Mouse (Mus musculus) B cell, adult 67 days (primary cell): Measurements from ENCODE around the gene Hbb-bh2. TPM values are rescaled to one million over a fixed set of nuclear protein-coding genes. Genes with fewer than 3 reads are reported as not detected.

Source experiments
- total RNA-seq, 2 experiments: library from RNA; stranded (reverse); gene quantifications; 4 replicates each; pipeline ENCODE4 v1.2.4; 2023

Hbb-bh2 gene
- not detected for total RNA-seq

DNA sequence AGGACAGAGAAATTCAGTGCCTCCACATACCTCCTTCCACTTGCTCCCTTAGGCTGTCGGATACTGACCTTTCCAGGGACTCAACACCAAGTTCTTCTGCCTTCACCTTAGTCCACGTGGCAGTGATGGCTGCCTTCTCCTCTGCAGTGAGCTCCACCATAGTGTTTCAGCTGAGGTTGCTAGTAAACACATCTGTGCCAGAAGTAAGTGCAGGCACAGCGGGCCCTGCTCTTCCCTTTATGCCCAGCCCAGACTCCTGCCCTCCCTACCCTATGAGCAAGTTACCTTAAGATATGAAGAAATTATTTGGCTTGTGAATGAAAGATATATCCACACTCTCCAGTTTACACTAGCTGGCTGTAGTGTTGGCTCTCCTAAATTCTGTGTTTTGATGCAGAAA lies at the start of gene Hbb-bh2:
TSS of gene Hbb-bh2 (minus strand) at position 253 of the 400 bp plus-strand sequence.

DNA sequence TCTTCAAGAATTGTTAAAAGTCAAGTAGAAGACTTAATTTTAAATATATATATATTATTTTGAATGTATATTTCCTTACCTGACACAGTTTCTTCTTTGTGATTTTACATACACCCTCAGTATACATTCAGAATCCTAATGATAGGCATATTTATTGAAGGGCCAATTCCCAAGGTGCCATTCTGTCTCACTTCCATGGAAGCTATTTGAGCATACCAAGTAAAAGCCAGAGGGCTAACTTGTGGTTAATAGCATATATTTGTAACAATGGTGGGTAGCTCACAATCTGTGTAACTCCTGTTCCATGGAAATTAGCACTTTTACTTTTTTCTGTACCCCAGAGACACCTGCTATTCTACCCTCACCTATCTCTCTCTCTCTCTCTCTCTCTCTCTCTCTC lies 45.8 kb upstream of the Hbb-bh2 start, which contains the start of gene Olfr66:
TSS of gene Olfr66 (minus strand) at position 101 of the 400 bp plus-strand sequence.

DNA sequence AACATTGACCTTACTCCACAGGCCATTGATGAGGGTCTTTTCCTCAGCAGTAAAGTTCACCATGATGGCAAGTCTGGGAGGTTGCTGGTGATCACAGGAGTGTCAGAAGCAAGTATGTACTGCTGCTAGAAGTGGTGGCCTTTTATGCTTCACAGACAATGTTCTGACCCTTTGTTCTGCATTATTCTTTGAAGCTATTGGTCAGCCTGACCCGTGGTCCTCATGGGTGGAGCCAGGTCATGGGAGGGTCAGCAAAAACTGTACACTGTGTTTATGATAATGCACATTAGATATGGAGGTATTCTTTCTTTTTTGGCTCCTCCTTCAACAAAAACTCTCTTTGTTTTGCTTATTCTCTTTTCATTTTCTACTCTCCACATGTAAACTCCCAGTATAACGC lies 12.8 kb upstream of the Hbb-bh2 start, which contains the start of gene Hbb-y:
TSS of gene Hbb-y (minus strand) at position 127 of the 400 bp plus-strand sequence.

DNA sequence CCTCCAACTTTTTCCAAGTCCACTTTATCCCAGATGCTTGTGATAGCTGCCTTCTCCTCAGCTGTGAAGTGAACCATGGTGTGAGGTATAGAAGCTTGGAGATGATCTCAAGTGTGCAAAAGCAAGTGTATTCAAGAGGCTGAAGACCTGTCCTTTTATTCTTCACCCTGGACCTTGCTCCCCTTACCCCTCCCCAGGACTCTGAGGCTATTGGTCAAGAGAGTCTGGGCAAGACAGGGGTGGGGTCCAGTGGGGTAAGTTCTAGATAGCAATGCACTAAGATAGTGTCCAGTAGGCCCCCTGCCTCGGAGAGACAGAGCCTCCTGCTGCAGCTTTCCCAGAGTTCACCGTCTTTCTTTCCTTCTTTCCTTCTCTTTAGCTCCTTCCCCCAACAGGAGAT lies 2.7 kb upstream of the Hbb-bh2 start, which contains the start of gene Hbb-bh1:
TSS of gene Hbb-bh1 (minus strand) at position 131 of the 400 bp plus-strand sequence.

DNA sequence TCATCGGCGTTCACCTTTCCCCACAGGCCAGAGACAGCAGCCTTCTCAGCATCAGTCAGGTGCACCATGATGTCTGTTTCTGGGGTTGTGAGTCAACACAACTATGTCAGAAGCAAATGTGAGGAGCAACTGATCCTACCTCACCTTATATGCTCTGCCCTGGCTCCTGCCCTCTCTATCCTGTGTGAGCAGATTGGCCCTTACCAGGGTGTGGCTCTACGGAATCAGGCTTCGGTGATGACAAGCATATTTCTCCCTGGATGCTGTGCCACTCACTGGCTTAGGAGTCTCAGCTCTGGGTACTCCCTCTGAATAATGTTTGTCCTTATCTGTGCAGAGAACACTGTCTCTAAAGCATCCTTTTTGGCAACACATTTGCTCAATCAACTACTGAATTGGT lies 12.5 kb downstream of the Hbb-bh2 start, which contains the start of gene Hbb-bs:
TSS of gene Hbb-bs (minus strand) at position 289 of the 400 bp plus-strand sequence.

DNA sequence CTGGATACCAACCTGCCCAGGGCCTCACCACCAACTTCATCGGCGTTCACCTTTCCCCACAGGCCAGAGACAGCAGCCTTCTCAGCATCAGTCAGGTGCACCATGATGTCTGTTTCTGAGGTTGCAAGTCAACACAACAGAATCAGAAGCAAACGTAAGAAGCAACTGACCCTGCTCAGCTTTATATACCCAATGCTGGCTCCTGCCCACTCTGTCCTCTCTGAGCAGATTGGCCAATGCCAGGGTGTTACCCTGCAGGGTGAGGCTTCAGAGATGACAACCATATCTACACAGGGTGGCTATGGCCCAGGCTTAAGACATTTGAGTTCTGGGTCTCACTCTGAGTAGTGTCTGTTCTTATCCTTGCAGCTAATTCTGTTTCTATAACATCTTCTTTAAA lies 26.6 kb downstream of the Hbb-bh2 start, which contains the start of gene Hbb-bt:
TSS of gene Hbb-bt (minus strand) at position 231 of the 400 bp plus-strand sequence.

DNA sequence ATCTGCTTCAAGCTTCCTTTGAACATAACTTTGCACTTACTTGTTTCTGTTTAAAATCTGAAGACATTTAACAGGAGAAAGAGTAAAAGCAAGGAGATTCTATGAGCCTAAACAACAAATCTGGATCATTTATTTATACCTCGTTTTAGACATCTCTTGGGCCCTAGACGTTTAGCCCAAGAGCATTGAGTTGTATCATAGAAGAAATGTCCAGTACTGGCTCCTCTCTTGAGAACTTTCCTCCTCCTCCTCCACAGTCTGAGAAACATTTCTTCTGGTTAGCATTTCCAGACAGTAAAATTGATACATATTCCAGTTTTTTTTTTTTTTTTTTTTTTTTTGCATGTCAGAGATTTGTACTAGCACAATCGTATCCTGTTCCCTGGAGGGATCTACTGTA lies 48.6 kb downstream of the Hbb-bh2 start, which contains the start of gene Olfr67:
TSS of gene Olfr67 (minus strand) at position 101 of the 400 bp plus-strand sequence.

Other genes with a start within 250 kb of the Hbb-bh2 start
- not detected for gene Olfr619, start 239.9 kb downstream of the Hbb-bh2 start, total RNA-seq
- not detected for gene Olfr620, start 228.0 kb downstream of the Hbb-bh2 start, total RNA-seq
- not detected for gene Olfr622, start 197.8 kb downstream of the Hbb-bh2 start, total RNA-seq
- gene Olfr623, start 176.8 kb downstream of the Hbb-bh2 start, total RNA-seq: not detected
- not detected for gene Olfr624, start 169.3 kb downstream of the Hbb-bh2 start, total RNA-seq
- not detected for gene Olfr625-ps1, start 157.8 kb downstream of the Hbb-bh2 start, total RNA-seq
- not detected for gene Olfr243, start 125.8 kb downstream of the Hbb-bh2 start, total RNA-seq
- not detected for gene Olfr628, start 110.1 kb downstream of the Hbb-bh2 start, total RNA-seq
- gene Olfr629, start 95.6 kb downstream of the Hbb-bh2 start, total RNA-seq: not detected
- not detected for gene Olfr630, start 83.2 kb downstream of the Hbb-bh2 start, total RNA-seq
- gene Olfr69, start 68.9 kb downstream of the Hbb-bh2 start, total RNA-seq: not detected
- gene Olfr68, start 60.8 kb downstream of the Hbb-bh2 start, total RNA-seq: not detected
- not detected for gene Olfr67, start 48.7 kb downstream of the Hbb-bh2 start, total RNA-seq
- 10 to 100 TPM in 1 of 2 experiments, 1 to 10 TPM in 1; 3.1 to 49.4 TPM for gene Hbb-bt, start 26.5 kb downstream of the Hbb-bh2 start, total RNA-seq
- 100 to 1,000 TPM in 1 of 2 experiments, 10 to 100 TPM in 1; 22.4 to 295 TPM for gene Hbb-bs, start 12.4 kb downstream of the Hbb-bh2 start, total RNA-seq
- not detected for gene Hbb-bh1, start 2.6 kb upstream of the Hbb-bh2 start, total RNA-seq
- gene Hbb-y, start 12.7 kb upstream of the Hbb-bh2 start, total RNA-seq: not detected
- gene Olfr66, start 45.7 kb upstream of the Hbb-bh2 start, total RNA-seq: not detected
- not detected for gene Olfr64, start 54.0 kb upstream of the Hbb-bh2 start, total RNA-seq
- gene Olfr65, start 63.0 kb upstream of the Hbb-bh2 start, total RNA-seq: not detected
- gene Olfr631, start 88.3 kb upstream of the Hbb-bh2 start, total RNA-seq: not detected
- not detected for gene Olfr632, start 93.8 kb upstream of the Hbb-bh2 start, total RNA-seq
- not detected for gene Olfr633, start 103.9 kb upstream of the Hbb-bh2 start, total RNA-seq
- gene Olfr635, start 130.6 kb upstream of the Hbb-bh2 start, total RNA-seq: not detected
- not detected for gene Olfr638, start 158.2 kb upstream of the Hbb-bh2 start, total RNA-seq
- not detected for gene Olfr639, start 176.8 kb upstream of the Hbb-bh2 start, total RNA-seq
- not detected for gene Olfr640, start 185.1 kb upstream of the Hbb-bh2 start, total RNA-seq
- gene Olfr641, start 194.9 kb upstream of the Hbb-bh2 start, total RNA-seq: not detected
- not detected for gene Olfr642, start 212.1 kb upstream of the Hbb-bh2 start, total RNA-seq
- gene 4930516K23Rik, start 220.9 kb upstream of the Hbb-bh2 start, total RNA-seq: not detected
- not detected for gene Olfr644, start 231.3 kb upstream of the Hbb-bh2 start, total RNA-seq
- not detected for gene Olfr645, start 244.9 kb upstream of the Hbb-bh2 start, total RNA-seq